Mouse (Mus musculus) cerebellum, postnatal 10 days (tissue): Measurements from ENCODE around the gene Dpep1.
A peak's percentile ranks its signal among the peaks of the same experiment; 100 is the strongest.
"Not testable (repeated sequence)": the region's sequence is repeated elsewhere in the genome, so short reads cannot be mapped to it uniquely, and the experiment has no call there.

Source experiments
- DNase-seq, 2 experiments: peaks; one replicate each; pipeline ENCODE4 v3.0.0; 2021; ENCODE audit warnings: mixed read lengths in 2 of 2

Dpep1 gene

DNA sequence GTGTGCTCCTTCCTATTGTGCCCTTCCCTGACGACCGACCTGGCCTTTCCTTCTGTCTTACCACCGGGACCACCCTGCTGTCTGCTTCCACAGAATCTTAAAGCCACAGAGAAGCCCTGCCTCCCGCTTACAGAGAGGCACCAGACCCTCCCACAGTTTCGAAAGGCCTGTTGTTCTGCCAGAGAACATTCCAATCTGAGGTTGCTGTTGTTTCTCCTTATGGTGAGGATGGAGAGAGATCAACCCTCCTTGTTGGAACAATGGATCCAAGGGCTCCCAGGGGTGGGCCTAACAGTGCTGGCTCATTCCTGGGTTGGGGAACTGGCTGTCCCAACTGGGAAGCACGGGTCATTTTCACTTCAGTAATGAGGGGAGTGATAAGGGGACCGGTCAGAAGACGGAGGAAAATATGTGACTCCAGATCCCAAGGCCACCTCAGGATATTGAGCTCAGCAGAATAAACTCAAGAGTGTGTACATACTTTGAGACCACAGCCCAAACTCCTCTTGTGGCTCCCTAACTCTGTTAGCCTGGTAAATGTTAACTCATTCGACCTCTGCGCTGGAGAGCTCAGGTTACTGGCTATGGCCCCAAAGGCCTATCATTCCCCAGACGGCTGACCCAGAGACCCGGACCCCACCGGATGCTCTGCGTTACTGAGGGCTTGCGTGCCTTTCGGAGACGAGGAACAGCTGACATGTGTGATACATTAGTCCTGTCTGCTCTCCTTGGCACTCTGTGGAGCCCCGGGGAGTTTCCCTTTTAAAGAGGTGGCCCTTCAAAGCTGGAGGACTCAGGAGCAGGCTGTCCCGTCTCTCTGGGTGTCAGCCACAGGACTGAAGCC lies at the start of gene Dpep1:
Gene Dpep1 (plus strand): TSS at position 677 of the 844 bp plus-strand sequence.
- no peak for DNase-seq

DNA sequence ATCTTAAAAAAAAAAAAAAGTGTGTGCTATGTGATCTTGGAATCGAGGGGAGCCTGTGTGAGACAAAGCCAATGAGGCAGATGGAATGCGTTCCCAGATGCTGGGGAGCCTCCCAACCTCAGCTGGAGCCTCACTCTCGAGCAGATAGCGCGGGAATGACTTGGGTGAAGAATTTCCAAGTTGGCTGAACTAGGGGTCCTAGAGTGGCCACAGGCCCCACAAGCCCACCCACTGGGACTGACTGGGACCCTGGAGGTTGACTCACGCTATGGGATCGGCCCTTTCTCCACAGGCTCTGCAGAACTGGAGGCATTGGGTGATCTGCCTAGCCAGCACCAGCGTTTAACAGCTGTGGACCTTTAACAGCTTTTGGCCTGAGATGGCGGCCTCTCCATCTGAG lies 49.8 kb upstream of the Dpep1 start:
- no peak for DNase-seq

DNA sequence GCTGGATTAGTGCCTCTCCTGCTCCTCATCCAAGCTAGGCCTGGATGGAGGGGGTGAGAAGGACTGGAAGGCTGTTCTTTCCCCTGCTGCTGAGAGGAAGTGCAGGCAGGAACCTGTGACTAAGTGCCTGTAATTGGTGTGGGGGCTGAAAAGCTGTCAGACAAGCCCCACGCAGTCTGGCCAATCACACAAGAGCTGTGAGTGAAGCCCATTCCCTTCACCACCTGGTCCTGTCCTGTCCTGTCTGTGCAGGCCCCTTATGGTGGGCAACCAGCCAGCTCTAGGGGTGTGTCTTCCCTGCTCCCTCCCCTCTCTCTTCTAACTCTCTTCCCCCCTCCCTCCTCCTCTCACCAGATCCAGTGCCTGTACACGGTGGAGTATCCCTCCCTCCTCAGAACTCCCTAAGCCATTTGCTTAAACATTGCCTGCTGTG lies 48.4 kb upstream of the Dpep1 start:
- DNase-seq = peak; percentile 83 to 87

DNA sequence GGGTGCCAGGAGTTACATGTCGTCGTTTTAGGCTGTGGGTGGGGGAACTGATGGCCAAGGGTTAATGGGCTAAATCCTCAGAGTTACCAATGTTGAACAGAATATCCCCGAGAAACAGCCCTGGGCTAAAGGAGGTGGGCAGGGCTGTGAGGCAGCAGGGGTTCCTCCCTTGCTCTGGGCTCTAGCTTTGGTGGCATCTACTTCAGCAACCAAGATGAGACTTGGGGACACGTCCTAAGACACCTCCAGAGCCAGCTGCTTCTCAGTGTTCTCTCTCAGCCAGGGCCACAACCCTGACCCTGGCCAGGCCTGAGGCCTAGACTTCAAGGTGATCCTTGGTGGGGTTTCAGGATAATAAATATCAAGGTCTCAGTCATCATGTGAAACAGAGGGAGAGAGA lies 47.3 kb upstream of the Dpep1 start:
- DNase-seq = no peak

DNA sequence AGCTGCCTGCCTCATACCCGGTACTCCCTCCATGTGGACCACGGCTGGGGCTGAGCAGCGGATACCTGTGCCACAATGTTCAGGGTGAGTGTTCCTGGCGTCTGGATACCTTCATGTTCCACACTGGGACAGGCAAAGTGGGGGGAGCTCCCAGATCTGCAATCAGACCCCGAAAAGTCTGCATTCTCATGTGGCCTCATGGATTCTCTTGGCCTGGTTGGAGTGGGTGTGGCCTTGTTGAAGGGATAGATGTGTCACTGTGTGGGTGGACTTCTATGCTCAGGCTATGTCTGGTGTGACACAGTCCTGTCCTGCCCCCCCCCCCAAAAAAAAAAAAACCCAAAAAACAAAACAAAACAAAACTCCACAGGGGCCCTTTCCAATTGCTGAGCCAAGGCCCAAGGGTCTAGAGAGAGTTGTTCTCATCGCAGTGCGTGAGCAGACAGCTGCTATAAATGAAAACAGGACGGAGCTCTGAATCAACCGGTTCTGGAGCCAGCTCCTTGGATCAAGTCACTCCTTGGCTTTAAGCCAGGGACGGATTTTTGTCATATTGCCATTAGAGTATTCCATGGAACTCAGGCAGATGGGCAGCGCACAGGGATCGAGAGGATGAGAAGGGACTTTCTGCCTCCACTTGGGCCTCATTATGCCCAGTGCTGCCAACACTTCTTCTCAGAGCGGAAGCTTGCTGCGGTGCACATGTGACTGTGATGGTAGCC lies 44.1 kb upstream of the Dpep1 start:
- DNase-seq = peak; percentile 96 to 98

DNA sequence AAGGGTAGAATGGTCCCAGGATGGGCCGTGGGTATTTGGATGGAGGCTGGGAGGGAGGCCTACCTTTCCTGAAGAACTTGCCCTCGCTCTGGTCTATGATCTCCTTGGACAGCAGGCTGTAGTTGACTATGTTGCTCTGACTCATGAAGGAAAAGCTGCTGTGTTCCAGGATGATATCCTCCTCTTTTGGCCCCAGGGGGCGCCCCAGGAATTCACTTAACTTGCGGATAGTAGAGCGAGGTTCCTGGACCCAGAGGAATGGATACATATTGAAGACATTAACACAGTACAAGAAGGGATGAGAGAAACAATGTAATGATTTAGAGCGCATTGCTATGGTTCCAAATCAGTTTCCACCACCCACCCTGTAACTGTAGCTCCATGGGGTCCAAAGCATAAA lies 40.8 kb upstream of the Dpep1 start:
- peak in 1 of 2 experiments; percentile 30 for DNase-seq

DNA sequence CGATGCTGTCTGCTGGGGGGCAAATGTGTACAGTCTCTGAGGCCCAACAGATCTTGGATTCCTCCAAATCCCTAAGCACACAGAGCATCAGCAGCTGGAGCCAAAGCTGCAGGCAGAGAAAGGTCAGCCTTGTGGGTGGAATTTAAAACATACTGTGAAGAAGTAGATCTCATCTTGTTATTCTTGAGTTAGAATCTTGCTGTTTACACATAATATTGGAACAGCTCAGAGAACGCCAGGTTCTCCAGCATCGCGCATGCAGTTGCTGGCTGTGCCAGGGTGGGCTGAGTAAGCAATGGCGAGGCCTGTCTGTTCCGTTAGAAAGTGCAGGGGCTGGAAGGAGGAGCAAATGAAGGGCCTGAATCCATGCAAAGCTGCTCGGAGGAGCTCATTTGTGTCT lies 39.7 kb upstream of the Dpep1 start:
- DNase-seq = no peak

DNA sequence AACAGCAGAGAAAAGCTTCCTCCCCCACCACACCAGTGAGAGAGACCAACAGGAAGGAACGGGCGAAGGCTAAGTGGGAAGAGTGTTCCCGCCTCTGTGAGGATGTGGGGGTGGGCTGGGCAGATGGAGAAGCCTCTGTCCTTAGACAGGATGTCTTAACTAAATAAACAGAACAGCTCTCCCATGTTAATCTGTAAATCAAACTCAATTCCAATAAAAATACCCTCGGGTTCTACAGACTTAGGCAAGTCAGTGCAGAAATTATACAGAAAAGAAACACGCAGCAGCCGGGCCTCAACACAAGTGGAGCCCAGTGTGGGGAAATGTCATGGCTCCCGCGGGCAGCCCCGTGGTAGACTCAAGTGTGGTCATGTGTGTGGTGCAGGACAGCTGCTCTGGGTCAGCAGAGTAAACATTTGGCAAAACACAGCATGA lies 35.3 kb upstream of the Dpep1 start:
- no peak for DNase-seq

DNA sequence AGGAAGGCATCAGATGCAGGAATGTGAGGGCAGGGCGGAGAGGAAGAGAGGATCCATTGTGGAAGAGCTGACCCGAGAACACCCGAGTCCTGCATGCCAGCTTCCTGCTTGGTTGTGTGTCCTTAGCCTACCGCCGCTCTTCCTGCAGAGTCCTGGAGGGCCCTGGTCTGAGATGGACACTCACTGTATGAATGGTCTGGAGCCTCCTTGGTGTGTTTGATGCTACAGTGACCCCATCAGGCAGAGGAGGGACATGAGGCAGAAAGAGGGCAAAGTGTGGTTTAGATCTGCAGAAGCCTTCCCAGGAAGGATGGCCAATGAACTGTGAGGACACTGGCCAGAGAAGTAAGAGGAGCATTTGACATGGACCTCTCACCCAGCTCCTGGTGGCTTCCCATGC lies 30.9 kb upstream of the Dpep1 start:
- peak; percentile 60 for DNase-seq

DNA sequence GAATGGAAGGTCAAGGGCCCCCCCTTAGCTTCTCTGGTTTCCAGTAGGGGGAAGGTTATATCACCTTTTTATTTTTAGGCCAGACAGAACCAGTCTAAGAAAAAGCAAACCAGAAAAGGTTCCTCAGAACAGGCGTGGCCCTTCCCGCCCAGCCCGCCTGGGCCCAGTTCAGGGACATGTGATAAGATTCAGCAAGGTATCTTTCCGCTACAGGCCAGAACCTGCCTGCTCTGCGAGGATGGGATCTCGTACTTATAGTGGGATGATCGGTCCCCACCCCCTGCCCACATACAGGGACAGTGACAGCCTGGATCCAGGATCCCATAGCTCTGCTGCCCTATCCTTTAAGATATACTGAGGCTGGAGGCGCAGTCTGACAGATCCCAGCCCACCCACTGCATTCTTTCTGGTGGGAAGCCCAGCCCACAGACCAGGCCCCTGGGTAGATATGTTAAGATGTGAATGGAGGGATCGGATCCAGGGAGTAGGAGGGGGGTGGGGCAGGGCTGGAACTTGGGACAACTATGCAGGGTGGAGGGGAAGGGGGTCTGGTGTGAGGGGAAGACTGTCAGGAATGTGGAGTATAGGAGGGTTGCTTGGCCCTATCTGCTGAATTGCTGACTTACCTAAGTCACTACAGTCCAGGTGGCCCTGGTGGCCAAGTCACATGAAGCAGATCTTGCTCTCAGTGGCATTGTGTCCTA lies 29.8 kb upstream of the Dpep1 start:
- DNase-seq = no peak

DNA sequence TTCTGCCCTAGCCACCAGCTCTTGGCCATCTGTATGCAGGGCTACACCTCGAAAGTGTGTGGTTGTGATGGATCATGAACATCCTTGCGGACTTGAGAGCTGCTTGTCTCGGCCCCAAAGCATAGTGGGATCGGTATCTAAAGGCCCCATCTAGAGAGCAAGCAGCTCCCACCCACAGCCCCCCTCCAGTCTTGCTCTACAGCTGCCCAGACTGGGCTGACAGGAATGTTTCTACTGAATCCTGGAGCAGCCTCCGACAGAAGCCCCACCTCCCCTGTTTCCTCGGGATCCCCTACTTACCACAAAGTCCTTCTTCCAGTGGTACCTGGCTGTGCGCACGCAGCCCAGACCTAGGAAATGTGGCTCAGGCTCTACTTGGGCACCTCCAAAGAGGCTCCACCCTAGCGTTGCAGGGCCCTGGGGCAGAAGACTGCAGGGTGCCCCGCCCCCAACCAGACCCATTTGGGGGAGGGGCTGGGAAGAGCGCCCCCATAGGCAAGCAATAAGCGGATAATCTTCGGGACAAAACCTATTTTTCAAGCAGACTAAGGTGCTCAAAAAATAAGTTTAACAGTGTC lies 28.1 kb upstream of the Dpep1 start, which contains the start of gene Sult5a1:
Gene Sult5a1 (minus strand): TSS at position 428 of the 578 bp plus-strand sequence.
- DNase-seq = peak in 1 of 2 experiments; percentile 12

DNA sequence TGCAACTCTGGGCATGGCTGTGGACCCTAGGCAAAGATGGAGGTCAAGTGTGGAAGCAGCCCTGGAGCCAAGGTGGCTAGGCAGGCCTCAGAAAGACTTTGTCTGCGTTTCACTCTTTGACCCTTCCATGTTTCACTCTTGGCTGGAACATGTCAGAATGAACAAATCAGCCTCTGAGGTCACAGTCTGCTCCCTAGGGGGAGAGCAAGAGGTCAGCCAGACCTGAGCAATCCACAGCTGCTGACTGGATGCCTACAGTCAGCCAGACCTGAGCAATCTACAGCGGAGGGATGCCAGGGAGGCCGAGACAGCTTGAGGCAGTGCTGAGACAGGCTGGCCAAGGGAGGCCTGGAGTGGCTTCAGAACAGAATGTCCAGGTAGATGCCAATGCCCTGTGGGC lies 4.7 kb upstream of the Dpep1 start:
- no peak for DNase-seq

DNA sequence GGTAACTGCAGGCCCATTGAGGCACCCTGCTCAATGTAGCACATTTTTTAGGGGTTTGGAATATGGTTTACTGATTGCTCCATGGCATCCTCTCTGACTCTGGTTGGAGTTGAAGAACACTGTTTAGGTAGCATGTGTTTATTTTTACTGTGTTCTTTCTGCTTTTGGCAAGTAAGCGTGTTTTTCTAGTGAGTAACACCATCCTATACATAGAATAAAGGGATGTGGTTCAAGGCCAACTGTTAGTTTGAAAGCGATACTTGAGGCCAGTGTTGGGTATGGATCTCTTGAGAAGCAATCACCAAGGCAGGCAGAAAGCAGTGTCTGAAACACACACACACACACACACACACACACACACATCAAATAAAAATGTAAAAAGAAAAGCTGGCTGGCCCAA lies 2.0 kb downstream of the Dpep1 start:
- no peak for DNase-seq

DNA sequence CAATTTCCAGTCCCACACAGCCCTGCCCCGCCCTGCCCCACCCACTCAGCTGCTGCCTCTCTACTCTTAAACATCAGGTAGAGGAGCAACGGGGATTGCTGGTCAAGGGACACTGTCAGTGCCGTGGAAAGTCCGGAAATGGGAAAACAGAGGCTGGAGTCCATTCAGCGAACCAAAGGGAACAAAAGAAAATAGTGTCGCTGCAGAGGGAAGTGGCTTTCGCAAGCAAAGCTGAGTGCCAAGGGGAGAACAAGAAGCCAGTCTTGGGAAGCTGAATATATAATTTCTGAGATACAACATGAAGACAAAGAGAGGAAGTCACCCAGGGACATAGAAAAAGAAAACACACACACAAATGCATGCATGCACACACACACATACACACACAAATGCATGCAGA lies 2.8 kb downstream of the Dpep1 start:
- no peak for DNase-seq

DNA sequence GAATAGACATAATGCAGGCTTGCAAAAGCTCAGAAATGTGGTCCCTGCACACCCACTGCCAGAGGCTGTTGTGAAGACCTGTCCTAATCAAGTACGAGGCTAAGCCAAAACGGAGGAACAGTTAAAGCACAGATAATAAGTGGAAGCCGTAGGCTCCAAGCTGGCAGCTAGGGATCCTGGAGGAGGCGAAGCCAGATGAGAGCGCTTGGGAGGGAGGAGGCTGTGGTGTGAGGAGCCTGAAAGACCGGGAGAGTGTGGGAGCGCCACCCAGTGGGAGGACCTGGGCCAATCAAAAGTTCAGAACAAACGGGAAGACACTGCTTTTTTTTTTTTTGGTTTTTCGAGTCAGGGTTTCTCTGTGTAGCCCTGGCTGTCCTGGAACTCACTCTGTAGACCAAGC lies 4.6 kb downstream of the Dpep1 start:
- peak; percentile 82 to 83 for DNase-seq

DNA sequence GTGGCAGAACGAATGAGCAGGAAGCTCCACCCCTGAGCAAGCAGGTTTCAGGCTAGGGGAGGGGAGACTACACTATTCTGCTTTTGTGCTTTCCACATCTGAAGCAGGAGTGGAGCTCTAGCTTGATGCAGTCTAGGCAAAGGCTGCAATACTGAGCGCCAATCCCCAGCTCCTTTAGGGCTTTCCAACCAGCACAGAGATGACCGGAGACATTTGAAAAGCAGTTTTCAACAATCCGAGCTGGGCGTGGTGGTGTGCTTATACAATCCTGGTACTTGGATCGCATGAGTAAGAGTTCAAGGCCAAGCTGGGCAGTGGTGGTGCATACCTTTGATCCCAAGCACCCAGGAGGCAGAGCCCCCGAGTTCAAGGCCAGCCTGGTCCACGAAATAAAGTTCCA lies 5.9 kb downstream of the Dpep1 start:
- no peak for DNase-seq

DNA sequence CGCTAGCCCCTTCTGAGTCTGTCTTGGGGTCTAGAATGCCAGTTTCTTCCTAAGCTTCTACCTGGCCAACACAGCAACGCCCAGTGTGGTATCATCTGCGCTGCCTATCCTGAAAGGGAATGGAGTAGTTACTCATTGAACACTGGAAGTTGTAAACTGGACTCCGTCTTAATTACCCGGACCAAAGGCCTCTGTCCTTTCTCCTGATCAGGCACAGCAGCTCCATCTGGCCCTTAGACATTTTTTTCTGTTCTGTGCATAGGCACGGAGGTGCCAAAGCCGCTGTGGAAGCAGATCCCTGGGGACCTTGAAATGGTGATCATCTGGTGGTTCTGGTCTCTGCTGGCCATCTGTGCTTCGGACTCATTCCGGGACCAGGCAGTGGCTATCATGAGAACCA lies 7.7 kb downstream of the Dpep1 start:
- no peak for DNase-seq

DNA sequence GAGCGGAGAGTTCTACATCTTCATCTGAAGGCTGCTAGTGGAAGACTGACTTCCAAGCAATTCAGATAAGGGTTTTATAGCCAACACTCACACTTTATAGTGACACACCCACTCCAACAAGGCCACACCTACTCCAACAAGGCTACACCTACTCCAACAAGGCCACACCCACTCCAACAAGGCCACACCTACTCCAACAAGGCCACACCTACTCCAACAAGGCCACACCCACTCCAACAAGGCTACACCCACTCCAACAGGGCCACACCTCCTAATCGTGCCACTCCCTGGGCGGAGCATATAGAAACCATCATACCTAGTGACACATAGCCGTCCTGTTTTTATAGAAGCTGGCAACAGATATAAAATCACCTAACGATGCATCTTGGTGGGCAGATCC lies 11.0 kb downstream of the Dpep1 start:
- DNase-seq = not testable (repeated sequence)

DNA sequence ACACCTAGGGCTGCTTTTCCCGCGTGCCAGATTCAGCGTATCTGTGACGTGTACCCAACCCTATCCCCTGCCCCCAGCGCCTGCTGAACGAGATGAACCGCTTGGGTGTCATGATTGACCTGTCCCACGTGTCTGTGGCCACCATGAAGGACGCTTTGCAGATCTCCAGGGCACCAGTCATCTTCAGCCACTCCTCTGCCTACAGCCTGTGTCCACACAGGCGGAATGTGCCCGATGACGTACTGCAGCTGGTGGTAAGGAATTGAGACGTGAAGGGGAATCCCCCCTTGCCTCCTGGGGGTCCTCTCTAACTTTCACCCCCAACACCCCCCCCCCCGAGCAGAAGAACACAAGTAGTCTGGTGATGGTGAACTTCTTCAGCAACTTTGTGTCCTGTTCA lies 13.8 kb downstream of the Dpep1 start:
- DNase-seq = no peak

DNA sequence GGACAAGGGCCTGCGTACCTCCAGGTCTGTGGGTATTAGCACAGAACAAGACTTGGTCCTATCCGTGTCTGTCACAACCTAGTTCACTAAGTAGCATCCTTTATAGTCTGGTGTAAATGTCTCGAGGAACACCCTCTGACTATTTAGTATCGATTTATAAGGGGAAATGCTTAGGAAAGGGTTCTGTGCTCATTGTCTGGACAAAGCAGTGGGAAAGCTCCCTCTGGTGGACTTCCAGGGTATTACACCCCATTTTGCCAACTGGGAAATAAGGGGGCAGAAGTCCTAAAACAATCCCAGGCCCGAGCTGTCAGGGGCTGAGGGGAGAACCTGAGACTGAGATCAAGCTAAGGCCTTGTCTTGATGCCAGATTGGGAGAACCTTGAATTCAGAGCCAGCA lies 16.2 kb downstream of the Dpep1 start:
- peak; percentile 90 to 94 for DNase-seq

DNA sequence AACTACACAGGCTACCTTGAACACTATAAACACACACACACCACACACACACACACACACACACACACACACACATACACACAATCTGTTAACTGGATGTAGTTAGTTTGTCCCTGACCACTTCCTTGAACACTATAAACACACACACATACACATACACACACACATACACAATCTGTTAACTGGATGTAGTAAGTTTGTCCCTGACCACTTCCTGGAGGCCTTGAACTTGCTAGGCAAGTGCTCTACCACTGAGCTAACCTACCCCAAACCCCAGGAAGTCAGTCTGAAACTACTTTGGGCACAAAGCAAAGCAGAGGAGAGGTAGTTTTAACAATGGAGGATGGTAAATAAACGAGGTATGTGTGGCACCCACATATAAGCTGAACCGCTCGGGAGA lies 17.5 kb downstream of the Dpep1 start:
- DNase-seq = no peak

DNA sequence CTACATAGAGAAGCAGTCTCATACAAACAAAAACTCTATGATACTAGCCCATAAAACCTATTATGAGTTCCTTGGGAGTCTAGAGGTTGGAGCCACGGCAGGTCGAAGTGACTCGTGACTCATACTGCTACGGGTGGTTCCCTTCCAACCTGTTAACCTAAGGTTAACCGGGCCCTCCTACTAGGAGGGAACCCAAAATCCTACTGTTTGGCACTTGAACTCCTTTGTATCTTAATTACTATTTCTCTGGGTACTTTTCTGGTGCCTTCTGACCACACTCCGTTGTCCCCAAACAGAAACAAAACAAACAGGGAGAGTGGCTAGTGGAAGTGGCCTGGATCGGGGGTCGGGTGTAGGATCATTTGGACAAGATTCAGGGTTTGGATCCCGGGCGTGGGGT lies 25.8 kb downstream of the Dpep1 start:
- DNase-seq = no peak
